Mouse (Mus musculus): ENCODE measurements around the gene Zfp964.
A peak's percentile ranks its signal among the peaks of the same experiment; 100 is the strongest.
"Not testable (repeated sequence)": the region's sequence is repeated elsewhere in the genome, so short reads cannot be mapped to it uniquely, and the experiment has no call there.

Gene Zfp964

GRCm38 (mm10) chr8:69654358-69654981 is at the start of gene Zfp964:
Gene Zfp964 (plus strand): TSS chr8:69654479.
- DNase-seq = peak; percentile 78 to 79

- peak; percentile 53 to 59 for DNase-seq
Measured at GRCm38 (mm10) chr8:69614687-69615086, 39.6 kb upstream of the Zfp964 start.

- DNase-seq = no peak
Measured at GRCm38 (mm10) chr8:69618078-69618477, 36.2 kb upstream of the Zfp964 start.

- peak; percentile 99 for DNase-seq
Measured at GRCm38 (mm10) chr8:69625095-69625789, 29.0 kb upstream of the Zfp964 start, which contains the start of gene Zfp868. Gene Zfp868 (minus strand): TSS chr8:69625548.

GRCm38 (mm10) chr8:69653808-69654357 is 396 bp upstream of the Zfp964 start:
- no peak for DNase-seq

GRCm38 (mm10) chr8:69661294-69661693 is 7.0 kb downstream of the Zfp964 start:
- DNase-seq = no peak

GRCm38 (mm10) chr8:69665051-69665450 is 10.8 kb downstream of the Zfp964 start:
- DNase-seq = not testable (repeated sequence)

- DNase-seq = no peak
Measured at GRCm38 (mm10) chr8:69701810-69702209, 47.5 kb downstream of the Zfp964 start.

GRCm38 (mm10) chr8:69710624-69711023 is 56.3 kb downstream of the Zfp964 start, which contains the start of gene Zfp869:
Gene Zfp869 (minus strand): TSS chr8:69710724.
- not testable (repeated sequence) for DNase-seq

GRCm38 (mm10) chr8:69713516-69713915 is 59.2 kb downstream of the Zfp964 start:
- no peak for DNase-seq

GRCm38 (mm10) chr8:69715366-69715765 is 61.1 kb downstream of the Zfp964 start:
- no peak for DNase-seq
